Mouse (Mus musculus): Measurements from ENCODE around the gene Zc3h18.

The Zc3h18 gene

DNA sequence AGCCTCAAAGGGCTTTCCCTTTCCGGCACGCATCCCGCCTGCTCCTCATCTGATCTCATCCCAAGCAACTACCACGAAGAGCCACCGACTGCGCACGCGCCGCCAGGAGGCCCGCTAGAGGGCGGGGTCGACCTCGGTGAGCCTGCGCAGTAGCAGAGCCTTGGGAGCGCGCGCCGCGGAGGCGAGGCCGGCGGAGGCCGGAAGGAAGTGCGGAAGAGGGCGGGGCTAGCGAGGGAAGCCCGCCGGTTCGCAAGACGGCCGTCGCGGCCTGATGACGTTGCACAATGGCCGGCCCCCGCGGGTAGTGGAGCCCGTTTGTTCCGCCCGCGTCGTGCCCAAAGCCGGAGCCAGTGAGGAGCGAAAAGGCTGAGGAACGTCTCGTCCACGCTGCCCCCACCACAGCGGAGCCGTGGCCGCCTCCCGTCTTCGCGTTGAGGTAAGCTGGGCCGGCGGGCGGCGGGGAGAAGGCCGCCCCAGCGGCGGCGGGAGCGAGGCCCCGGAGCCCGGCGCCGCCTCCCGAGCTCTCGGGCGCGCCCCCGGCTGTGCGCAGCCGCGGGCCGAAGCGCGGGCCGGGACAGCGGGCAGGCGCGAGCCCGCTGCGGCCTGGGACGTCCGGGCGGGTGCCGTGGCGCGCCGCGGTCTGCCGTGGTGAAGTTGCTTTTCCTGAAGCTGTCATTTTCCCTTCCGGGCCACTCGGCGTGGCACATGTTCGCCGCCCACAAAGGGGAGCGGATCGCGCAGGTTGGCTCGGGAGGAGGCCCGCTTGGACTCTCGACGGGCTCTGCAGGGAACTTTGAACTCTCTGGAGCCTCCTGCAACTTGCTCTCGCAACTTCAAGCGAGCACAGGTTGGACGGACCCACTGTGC, at the start of gene Zc3h18:
Gene Zc3h18 (plus strand): TSS at position 245 of the 867 bp plus-strand sequence.
- DNase-seq = peak; percentile 99 to 100

DNA sequence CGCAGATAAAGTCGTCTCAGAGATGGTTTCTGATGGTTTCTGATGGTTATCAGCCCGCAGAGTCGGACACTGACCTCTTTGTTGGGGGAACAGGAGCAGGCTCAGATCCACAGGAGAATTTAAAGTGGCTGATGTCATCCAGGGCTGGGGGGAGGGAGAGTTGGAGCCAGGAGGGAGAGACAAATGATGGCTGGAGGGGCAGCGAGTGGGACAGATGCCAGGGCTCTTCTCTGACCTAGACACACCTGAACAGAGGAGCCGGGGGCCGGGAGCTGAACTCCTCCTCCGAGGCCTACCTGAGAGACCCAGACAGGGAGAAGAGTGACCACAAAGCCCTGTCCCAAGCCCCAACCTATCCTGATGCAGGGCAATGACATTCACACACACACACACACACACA, 47.3 kb upstream of the Zc3h18 start:
- DNase-seq = no peak

DNA sequence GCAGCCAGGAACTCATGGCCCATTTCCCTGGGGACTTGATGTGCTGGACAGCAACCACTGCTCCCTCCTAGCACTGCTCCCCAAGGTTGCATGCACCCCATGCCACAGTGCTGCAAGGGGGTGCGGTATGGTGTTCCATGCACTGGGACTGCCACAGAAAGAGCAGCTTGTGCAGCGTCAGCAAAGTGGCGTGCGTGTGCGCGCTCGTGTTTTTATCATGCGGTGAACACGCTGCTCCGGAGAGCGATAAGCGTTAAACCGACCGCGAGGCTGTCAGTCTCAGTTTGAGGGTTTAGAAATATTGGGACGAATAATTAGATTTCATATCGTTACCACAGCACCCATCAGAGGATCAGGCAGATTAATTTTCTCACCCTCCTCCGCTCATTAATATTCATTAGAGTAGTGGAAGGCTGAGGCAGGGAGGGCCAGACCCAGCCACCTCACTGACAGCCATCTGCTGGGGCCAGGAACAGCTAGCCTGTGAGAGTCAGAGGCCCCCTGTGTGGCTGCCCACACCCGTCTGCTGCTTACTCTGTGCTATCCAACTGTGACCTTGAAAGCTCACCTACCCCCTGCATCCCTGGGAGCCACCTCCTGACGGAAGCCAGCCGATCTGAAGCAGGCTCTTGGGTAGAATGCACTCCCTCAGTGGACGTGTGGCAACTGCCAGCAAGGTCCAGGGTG, 46.7 kb upstream of the Zc3h18 start:
- no peak for DNase-seq

DNA sequence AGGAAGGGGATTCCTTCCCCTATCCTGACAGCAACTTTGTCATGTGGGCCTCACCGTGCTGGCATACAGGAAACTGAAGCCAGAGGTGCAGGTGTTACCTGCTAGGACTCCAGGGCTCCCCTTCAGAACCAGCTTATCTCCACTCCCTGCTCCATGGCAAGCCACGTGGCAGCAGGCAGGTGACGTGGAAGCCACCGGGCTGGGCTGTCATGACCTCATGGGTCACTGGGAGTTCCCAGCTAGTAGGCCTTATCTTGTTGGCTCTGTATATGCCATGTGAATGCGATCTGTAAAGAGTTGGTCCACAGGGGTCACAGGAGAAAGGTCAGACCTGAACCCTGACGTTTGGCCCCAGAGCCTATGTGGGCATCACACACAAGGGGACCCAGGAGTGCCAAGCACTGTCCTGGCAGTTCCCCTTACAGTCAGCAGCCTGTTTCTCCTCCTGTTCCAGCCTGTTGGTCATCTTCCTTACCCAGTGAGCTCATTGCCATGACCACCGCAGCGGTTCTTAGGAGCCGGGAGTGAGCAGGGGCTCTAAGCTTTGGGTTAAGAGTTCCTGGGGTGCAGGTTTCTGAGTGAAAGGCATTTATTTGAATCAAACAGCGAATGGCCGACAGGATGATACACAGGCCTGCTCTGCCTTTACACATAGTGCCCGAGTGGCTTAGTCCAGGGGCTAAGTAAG, 45.8 kb upstream of the Zc3h18 start:
- DNase-seq = no peak

DNA sequence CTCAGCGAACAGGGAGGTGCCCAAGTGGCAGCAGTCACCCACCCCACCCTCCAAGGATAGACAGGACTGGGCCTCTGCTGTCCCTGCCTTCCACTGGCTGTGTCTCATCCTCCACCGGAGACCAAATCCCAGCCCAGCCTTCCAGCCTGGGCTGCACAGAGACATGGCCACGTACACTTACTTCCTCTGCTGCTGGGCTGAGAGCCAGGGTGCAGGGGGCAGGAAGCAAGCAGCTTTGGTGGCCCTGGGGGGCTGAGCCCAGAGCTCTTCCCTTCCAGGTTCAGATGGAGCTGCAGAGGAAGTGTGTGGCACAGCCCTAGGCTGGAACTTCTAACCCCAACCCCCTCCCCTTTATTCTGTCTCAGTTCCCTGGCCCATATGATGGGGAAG, 45.3 kb upstream of the Zc3h18 start:
- no peak for DNase-seq

DNA sequence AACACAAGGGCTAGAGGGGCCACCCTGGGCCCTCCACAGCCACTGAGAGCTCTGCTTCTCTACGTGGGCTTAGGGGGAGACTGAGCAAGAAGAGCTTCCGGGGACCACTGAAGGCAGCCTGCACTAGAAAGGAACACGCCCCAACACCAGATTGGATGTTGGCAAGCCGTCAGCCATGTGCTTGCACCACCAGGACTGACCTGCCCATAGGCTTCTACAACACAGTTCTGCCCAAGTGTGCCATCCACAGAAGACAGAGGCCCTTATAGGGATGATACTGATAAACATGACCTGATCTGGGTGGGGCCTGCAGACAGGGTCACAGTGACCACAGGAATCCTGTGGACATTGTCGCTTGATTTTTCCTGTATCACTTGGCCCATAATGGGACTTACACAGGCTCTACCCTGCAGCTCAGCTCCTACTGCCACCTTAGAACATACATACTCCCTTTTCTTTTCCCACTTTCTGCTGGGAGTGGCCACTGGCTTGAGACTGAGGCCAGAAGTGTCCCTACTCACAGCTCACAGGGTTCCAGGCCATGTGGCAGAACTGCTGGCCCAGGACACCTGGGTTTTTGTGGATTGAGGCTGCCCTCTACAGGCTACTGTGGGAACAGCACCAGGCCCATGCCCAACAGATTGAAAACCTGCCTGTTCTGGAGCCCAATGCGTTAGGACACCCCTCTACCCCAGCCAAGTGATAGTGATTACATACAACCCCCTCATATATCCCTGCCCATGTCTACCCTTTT, 43.5 kb upstream of the Zc3h18 start:
- peak; percentile 89 to 91 for DNase-seq

DNA sequence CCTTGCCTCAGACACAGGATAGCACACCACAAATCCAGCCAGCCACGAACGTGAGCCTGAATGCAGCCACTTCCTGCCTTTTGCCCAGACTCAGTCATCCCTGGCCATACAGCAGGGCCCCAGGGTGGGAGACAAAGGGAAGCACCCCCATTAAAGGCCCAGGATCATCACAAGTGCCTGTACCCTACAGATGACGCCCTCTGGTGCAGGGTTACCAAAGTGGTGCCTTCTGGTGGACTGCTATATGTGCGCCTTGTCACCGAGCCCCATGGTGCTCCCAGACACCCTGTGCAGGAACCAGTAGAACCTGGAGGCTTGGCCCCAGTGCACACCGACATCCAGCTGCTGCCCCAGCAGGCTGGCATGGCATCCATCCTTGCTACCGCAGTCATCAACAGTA, 42.9 kb upstream of the Zc3h18 start:
- no peak for DNase-seq

DNA sequence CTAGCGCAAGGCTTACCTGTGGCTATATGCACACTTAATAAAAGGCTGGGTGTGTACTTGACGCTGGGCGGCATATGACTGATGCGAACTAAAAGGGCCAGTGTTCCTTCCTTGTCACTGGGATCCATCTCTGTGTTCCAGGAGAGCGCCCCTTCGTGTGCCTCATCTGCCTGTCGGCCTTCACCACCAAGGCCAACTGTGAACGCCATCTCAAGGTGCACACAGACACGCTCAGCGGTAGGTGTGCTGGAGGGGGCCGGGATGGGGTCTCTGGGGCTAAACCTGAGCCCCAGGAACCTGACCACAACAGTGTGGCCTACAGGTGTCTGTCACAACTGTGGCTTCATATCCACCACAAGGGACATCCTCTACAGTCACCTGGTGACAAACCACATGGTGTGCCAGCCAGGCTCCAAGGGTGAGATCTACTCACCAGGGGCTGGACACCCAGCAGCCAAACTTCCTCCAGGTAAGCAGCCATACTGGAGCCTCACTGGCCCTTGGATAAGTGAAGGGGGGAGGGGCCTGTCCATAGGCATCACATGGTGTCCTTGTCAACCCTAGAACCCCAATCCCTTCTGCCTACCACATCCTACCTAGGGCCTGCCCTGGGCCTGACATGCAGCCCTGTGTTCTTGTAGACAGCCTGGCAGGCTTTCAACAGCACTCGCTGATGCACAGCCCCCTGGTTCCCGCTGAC, 41.5 kb upstream of the Zc3h18 start:
- DNase-seq = no peak

DNA sequence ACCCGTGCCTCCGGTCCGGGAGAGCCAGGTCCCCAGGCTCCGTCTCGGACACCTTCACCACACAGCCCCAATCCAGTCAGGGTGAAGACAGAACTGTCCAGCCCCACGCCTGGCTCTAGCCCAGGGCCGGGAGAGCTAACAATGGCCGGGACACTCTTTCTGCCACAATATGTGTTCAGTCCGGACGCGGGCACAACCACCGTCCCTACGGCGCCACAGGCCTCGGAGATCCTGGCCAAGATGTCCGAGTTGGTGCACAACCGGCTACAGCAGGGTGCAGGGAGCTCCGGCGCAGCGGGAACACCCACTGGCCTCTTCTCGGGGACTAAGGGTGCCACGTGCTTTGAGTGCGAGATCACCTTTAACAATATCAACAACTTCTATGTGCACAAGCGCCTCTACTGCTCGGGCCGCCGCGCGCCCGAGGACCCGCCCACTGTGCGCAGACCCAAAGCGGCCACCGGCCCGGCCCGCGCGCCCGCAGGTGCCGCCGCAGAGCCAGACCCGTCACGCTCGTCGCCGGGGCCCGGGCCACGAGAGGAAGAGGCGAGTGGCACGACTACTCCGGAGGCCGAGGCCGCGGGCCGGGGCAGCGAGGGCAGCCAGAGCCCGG, 40.7 kb upstream of the Zc3h18 start:
- DNase-seq = peak in 1 of 2 experiments; percentile 20

DNA sequence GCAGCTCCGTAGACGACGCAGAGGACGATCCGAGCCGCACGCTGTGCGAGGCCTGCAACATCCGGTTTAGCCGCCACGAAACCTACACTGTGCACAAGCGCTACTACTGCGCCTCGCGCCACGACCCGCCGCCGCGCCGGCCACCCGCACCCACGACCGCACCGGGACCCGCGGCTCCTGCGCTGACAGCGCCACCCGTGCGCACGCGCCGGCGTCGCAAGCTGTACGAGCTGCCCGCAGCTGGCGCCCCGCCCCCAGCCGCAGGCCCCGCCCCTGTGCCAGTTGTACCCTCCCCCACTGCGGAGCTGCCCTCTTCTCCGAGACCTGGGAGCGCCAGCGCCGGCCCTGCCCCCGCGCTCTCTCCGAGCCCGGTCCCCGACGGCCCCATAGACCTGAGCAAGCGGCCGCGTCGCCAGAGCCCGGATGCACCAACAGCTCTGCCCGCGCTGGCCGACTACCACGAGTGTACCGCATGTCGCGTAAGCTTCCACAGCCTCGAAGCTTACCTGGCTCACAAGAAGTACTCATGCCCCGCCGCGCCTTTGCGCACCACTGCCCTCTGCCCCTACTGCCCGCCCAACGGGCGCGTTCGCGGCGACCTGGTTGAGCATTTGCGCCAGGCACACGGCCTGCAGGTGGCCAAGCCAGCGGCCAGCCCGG, 40.0 kb upstream of the Zc3h18 start:
- DNase-seq = peak; percentile 26 to 42

DNA sequence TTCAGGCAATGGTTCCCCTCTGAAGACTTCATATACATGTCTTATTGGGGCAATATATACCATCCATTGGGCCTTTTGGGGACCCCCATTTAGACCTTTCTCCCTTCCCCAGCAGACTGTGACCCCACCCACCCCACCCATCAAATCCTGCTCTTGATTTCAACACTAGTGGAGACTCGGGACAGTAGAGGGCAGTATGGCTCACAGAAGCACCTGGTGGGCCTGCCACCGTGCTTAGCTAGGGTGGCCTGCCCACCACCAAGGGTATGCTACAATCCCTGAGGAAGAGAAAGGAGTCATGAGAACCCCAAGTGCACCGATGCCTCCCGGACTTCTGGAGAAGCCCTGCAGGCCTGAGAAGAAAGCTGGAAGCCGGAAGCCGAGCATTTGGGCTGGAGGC, 37.6 kb upstream of the Zc3h18 start:
- no peak for DNase-seq

DNA sequence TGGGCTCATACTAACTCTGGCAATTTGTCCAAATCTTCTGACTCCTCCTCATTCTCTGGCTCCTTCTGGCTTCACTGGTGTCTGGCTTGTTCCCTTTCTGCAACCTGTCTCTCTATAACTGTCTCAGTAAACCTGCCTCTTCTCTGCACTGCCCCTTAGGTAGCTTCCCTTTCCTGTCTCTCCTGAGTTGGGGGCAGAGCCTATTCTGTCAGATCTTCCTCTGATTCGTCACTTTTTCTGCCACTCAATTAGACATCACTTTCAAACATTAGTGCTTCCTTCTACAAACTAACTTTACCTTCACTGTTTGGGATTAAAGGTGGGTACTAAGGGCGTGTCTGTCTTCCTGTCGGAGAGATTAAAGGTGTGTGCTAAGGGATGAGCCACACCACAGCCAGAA, 35.6 kb upstream of the Zc3h18 start:
- no peak for DNase-seq

DNA sequence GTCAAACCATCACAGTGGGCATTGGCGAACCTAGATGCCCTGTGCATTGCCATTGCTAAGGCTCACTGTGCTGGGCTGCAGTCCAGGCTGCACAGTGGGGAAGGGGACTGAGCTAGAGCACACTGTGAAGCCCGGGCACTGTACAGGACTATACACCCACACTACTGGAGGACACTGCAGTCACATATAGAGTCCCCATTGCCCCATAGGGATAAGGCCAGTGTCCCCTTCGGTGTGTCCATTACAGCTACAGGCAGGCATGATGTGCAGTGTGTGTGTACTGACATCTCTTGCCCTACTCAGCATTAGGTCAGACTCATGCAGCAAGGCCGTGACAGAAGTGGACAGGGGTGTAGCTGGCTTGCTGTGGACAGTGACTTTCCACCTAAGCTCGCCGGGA, 34.6 kb upstream of the Zc3h18 start:
- DNase-seq = no peak

DNA sequence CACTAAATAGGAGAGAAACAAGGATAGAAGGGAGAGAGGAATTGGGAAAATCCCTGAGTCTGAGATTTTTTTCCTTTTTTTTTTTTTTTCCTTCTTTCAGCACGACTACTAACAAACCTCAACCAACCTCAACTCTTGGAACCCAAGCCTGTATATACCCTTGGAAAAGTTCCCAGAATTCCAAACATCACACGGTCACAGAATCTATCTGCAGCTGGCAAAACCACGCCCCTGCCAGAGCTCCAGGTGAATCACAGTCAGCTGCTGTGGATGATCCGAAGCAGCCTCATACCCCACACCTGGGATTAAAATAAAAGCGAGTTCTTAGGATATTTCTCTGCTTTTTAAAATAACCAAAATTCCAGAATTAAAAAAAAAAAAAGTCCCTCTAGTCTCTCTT, 34.0 kb upstream of the Zc3h18 start:
- DNase-seq = no peak

DNA sequence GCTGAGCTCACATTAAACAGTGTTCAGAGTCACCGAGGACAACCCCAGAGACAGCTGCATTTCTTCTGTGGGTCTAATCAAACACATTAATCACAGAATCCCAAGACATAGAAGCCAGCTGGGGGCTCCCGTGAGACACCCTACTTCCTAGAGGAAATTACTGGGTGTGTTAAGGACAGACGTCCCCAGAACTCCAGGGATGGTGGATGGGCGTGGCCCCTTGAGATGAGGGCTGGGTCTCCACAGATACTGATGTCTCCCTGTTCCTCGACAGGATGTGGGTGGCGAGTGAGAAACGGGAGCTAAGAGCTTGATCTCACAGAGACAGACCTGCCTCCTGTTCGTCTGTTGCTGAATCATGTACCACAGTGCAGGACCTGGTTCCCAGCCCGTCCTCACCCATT, 33.6 kb upstream of the Zc3h18 start:
- DNase-seq = no peak

DNA sequence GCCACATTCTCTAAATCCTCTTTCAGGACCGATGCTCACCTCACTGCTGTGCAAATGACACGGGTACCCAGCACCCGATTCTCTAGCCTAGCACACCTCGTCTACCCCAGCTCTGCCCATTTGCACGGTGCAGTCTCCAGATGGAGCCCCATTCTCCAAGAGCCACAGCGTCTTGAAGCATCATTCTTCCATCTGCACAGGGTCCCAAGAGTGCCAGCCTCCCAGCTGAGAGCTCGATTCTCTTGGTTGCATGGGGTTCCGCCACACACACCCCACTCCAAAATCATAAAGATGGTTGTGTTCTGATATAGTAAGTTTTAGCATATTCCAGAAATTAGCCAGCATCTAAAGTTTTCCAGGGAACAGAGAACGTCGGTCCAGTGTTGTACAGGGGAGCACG, 33.1 kb upstream of the Zc3h18 start:
- peak in 1 of 2 experiments; percentile 42 for DNase-seq

DNA sequence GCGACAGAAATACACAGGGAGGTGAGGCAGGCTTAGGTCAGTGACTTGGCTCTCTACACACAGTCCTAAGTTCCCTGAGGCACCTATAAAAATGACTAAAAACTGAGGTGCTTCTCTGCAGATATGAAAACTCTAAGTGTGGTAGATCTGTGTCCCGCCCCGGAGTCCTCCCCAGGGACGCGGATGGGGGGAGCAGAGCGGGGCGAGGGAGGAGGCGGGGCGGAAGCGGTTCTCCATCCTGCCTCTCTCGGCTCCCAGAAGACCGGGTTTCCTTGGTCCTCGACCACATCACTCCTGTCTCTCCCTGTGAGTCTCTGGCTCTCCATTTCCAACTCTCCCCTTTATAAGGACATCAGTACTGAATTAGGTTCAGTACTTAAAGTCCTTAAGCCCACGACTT, 32.7 kb upstream of the Zc3h18 start:
- peak in 1 of 2 experiments; percentile 60 for DNase-seq

DNA sequence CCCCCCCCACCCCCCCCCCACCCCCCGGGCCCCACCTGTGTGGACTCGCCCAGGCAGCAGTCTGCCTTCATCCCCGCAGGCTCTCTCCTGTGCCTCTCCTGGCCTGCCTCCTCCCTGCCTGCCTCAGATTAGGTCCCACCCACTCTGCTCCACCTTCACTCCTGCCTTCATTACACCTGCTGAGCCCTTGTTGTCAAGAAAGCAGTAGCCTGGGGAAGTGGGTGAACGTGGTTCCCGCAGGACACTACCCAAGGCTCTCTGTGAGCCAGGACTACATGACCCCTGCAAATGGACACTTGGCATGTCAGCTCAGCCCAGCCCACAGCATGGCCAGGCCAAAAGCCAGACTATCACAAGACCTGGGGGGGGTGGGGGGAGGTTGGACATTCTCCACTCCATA, 32.2 kb upstream of the Zc3h18 start:
- peak in 1 of 2 experiments; percentile 23 for DNase-seq

DNA sequence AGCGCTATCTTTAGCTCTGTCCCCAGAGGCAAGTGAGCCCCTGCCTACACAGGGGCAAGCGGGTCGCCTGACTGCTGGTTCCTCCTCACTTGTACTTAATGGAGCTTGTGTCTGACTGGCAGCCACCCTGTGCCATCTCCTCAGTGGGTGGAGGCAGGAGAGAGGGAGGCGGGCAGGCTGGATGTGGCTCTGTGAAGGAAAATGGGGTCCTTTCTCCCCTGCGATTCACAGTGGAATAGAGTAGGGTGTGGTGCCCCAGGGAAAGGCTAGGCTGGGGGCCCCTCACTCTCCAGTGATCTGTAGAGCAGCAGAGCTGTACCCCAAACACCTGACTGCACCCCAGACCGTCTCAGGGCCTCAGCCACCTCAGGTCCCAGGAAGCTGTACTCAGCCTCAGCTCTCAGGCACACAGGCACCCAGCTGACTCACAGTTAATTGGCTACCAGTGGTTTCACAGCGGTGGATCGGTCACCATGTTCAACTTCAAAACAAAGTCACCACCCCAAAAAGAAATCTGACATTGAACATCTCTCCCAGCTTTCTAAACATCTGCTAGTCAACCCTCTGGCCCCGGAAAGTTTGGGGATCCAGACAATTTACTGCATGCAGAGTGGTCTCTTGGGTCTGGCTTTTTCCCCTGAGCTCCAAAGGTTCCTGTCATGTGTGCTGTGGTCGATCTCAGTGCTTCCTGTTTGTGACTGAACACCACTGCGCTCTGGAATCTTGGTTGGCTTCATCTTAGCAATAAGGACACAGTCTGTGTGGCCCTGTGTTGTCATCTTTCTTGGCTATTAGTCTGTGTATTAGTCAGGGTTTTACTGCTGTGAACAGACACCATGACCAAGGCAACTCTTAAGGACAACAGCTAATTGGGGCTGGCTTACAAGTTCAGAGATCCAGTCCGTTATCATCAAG, 31.0 kb upstream of the Zc3h18 start:
- DNase-seq = no peak

Data from cerebellum, postnatal 36 days (tissue).